Mouse (Mus musculus) CH12.LX (cell line): ENCODE data around the gene Slc15a1. TPM values are rescaled to one million over a fixed set of nuclear protein-coding genes. Genes with fewer than 3 reads are reported as not detected.

Source experiments
- DNase-seq: peaks from one replicate; pipeline ENCODE4 v3.0.0-alpha.2; 2013; ENCODE audit errors: extremely low read depth
- H3K27ac ChIP-seq: 2 replicates; pipeline ENCODE4 v1.5.1; 2012; ENCODE audit warnings: low read depth, mild to moderate bottlenecking, control low read depth, moderate library complexity; ENCODE audit not compliant: insufficient read depth
- H3K27me3 ChIP-seq: replicated peaks from 2 replicates; pipeline ENCODE3; 2012; ENCODE audit warnings: inconsistent platforms
- H3K36me3 ChIP-seq, 2 experiments: replicated peaks in 1 of 2; 2 replicates each; pipeline versions ENCODE3 to v1.6.1; 2012; ENCODE audit warnings: inconsistent platforms in 1 of 2, low read length in 1 of 2, mild to moderate bottlenecking in 1 of 2, mixed read lengths in 1 of 2, moderate library complexity in 1 of 2; ENCODE audit not compliant: control insufficient read depth in 1 of 2, insufficient read depth in 1 of 2
- H3K4me1 ChIP-seq, 2 experiments: 2 replicates each; pipeline ENCODE4 v1.6.1; 2012; ENCODE audit warnings: inconsistent platforms in 1 of 2, moderate library complexity in 1 of 2; ENCODE audit not compliant: insufficient read depth in 2 of 2, control insufficient read depth in 1 of 2
- H3K4me2 ChIP-seq: 2 replicates; pipeline ENCODE4 v1.6.1; 2012; ENCODE audit warnings: low read depth, mild to moderate bottlenecking, control low read depth; ENCODE audit not compliant: poor library complexity, insufficient read depth, severe bottlenecking
- H3K4me3 ChIP-seq, 3 experiments: fragments of 150-350 bp in 1 of 3; sonication (generic) in 1 of 3; replicated peaks in 1 of 3; 2 replicates each; pipeline versions ENCODE3 to v1.5.1; 2011 to 2012; ENCODE audit warnings: low read depth in 2 of 3, low read length in 2 of 3, mild to moderate bottlenecking in 2 of 3, moderate library complexity in 2 of 3, control low read depth in 1 of 3, improper control_type of control experiment in 1 of 3, inconsistent platforms in 1 of 3, mixed read lengths in 1 of 3; ENCODE audit not compliant: poor library complexity in 1 of 3
- H3K79me2 ChIP-seq: replicated peaks from 2 replicates; pipeline ENCODE4 v1.6.1; 2012; ENCODE audit warnings: mild to moderate bottlenecking, moderate library complexity; ENCODE audit not compliant: control insufficient read depth, poor library complexity, insufficient read depth, severe bottlenecking; ENCODE audit errors: extremely low read depth
- H3K9ac ChIP-seq: 2 replicates; pipeline ENCODE4 v1.6.1; 2012; ENCODE audit warnings: low read depth, mild to moderate bottlenecking, control low read depth, moderate library complexity; ENCODE audit not compliant: insufficient read depth
- H3K9me3 ChIP-seq: replicated peaks from 2 replicates; pipeline ENCODE3; 2012; ENCODE audit warnings: low read length, inconsistent platforms, mixed read lengths
- BHLHE40 ChIP-seq: IDR thresholded peaks from 2 replicates; pipeline ENCODE4 v1.6.1; 2011; ENCODE audit warnings: mild to moderate bottlenecking, low read depth, low read length, improper control_type of control experiment
- CTCF ChIP-seq, 2 experiments: IDR thresholded peaks in 1 of 2; conservative IDR thresholded peaks in 1 of 2; 2 replicates each; pipeline ENCODE4 v1.5.1; 2011 to 2012; ENCODE audit warnings: low read depth in 2 of 2, low read length in 2 of 2, improper control_type of control experiment in 1 of 2, inconsistent platforms in 1 of 2, mild to moderate bottlenecking in 1 of 2, moderate library complexity in 1 of 2
- E2F4 ChIP-seq: IDR thresholded peaks from 2 replicates; pipeline ENCODE4 v1.6.1; 2011; ENCODE audit warnings: low read depth, low read length, improper control_type of control experiment; ENCODE audit not compliant: insufficient replicate concordance
- ETS1 ChIP-seq: conservative IDR thresholded peaks from 2 replicates; pipeline ENCODE4 v1.6.1; 2012; ENCODE audit warnings: low read depth, mild to moderate bottlenecking, inconsistent platforms, low read length, improper control_type of control experiment, moderate library complexity
- GABPA ChIP-seq: IDR thresholded peaks from 2 replicates; pipeline ENCODE4 v1.6.1; 2012; ENCODE audit warnings: low read depth, low read length, improper control_type of control experiment, inconsistent platforms; ENCODE audit not compliant: insufficient replicate concordance
- IRF4 ChIP-seq: IDR thresholded peaks from 2 replicates; pipeline ENCODE4 v1.6.1; 2014; ENCODE audit warnings: low read depth, mild to moderate bottlenecking, inconsistent platforms, low read length, improper control_type of control experiment
- JUN ChIP-seq: IDR thresholded peaks from 2 replicates; pipeline ENCODE4 v1.6.1; 2011; ENCODE audit warnings: low read depth, mild to moderate bottlenecking, low read length, improper control_type of control experiment, moderate library complexity; ENCODE audit not compliant: insufficient read depth
- JUND ChIP-seq: conservative IDR thresholded peaks from 2 replicates; pipeline ENCODE4 v1.6.1; 2011; ENCODE audit warnings: low read depth, low read length, improper control_type of control experiment
- MAX ChIP-seq: IDR thresholded peaks from 2 replicates; pipeline ENCODE4 v1.6.1; 2011; ENCODE audit warnings: low read length, improper control_type of control experiment
- MXI1 ChIP-seq: IDR thresholded peaks from 2 replicates; pipeline ENCODE4 v1.6.1; 2011; ENCODE audit warnings: mild to moderate bottlenecking, low read depth, low read length, improper control_type of control experiment
- POLR2A ChIP-seq: IDR thresholded peaks from 2 replicates; pipeline ENCODE4 v1.6.1; 2011; ENCODE audit warnings: low read depth, mild to moderate bottlenecking, improper control_type of control experiment, low read length
- POLR2AphosphoS2 ChIP-seq: IDR thresholded peaks from 2 replicates; pipeline ENCODE4 v1.6.1; 2011; ENCODE audit warnings: low read depth, low read length, improper control_type of control experiment
- RAD21 ChIP-seq: IDR thresholded peaks from 2 replicates; pipeline ENCODE4 v1.6.1; 2011; ENCODE audit warnings: low read depth, mild to moderate bottlenecking, low read length, improper control_type of control experiment, moderate library complexity
- RCOR1 ChIP-seq: conservative IDR thresholded peaks from 2 replicates; pipeline ENCODE4 v1.6.1; 2012; ENCODE audit warnings: low read depth, mild to moderate bottlenecking, inconsistent platforms, low read length, improper control_type of control experiment
- SIN3A ChIP-seq: IDR thresholded peaks from 2 replicates; pipeline ENCODE4 v1.6.1; 2012; ENCODE audit warnings: low read length, improper control_type of control experiment, inconsistent platforms
- dilution Hi-C: fragments of 300-500 bp; cut with MboI; formaldehyde crosslinking; loops from 2 replicates; pipeline ENCODE4 v1.14.3; 2020; ENCODE audit warnings: low sequenced_read_pairs; ENCODE audit not compliant: extremely low pct_unique_long_range_greater_than_20kb, extremely low pct_ligation_motif_present
- in situ Hi-C: fragments of 300-500 bp; cut with MboI; formaldehyde crosslinking; loops from 3 replicates; pipeline ENCODE4 v1.14.3; 2019; ENCODE audit warnings: low sequenced_read_pairs, low pct_ligation_motif_present, low pct_unique_long_range_greater_than_20kb, mixed read lengths
- polyA plus RNA-seq: library from polyadenylated mRNA; unstranded; fragments of >175 nt; gene quantifications from 2 replicates; pipeline ENCODE4 v1.2.1, GENCODE M21; 2012; ENCODE audit warnings: low read depth; ENCODE audit not compliant: insufficient read length
- total RNA-seq, 2 experiments: library from RNA; depleted of rRNA; stranded (reverse); fragments of 300-350 nt in 1 of 2; fragments of >200 nt in 1 of 2; gene quantifications; 2 replicates each; pipeline ENCODE4 v1.2.3; 2012 to 2014

Gene Slc15a1
- total and polyA plus RNA-seq, 3 experiments: 0.04 to 0.19 TPM; not detected in 1

GRCm38 (mm10) chr14:121506336-121506735 is 1.3 kb upstream of the Slc15a1 start:
- TF ChIP-seq POLR2A: no peak
- TF ChIP-seq CTCF (conservative IDR thresholded peaks at IDR 0.05 in 1 of 2, IDR thresholded peaks at IDR 0.05 in 1 of 2; ENCODE audit: low read depth in 2 of 2, low read length in 2 of 2): peak in 1 of 2 experiments; percentile 13; a peak in 1 of 4 replicates
- no peak for TF ChIP-seq RCOR1
- no peak for TF ChIP-seq ETS1
- peaks cover 0 to 3% of the 10 kb centered on the region in 2 experiments; a peak in 1 of 4 replicates for H3K4me1 ChIP-seq
- no peak overlapping the region for H3K9ac ChIP-seq
- H3K4me2 ChIP-seq: no peak overlapping the region
- H3K27ac ChIP-seq: no peak overlapping the region
- dilution Hi-C loops (no loop called here), in situ Hi-C loops (no loop called here)
- no peak overlapping the region for H3K4me3 ChIP-seq
- no peak for DNase-seq
- H3K36me3 ChIP-seq: no peaks in the 10 kb centered on the region
- no peaks in the 10 kb centered on the region for H3K27me3 ChIP-seq
- peaks cover 12% of the 10 kb centered on the region for H3K9me3 ChIP-seq
- H3K79me2 ChIP-seq: no peaks in the 10 kb centered on the region

DNA sequence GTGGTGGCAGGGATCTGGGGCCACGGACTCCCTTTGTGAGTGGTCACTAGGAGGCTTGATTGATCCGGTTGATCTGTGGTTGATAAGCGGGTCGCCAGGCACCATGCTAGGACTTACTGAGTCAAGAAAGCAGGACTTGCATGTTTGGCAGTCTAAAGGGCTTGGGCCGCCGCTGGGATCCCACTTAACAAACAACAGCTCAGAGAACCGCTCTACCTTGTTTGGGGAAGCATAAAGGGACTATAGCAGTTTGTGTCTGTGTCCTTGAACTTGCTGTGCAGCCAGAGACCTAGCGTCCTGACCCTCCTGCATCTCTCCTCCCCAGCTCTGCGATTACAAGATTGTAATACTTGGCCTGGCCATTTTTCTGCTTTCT is 421 bp upstream of the Slc15a1 start:
- in situ Hi-C loops (no loop called here), dilution Hi-C loops (no loop called here)
- Histone ChIP-seq H3K36me3 (no peaks in the 10 kb centered on the region), H3K9me3 (peaks cover 4% of the 10 kb centered on the region), H3K79me2 (no peaks in the 10 kb centered on the region), H3K27ac (no peak overlapping the region), H3K4me3 (no peak overlapping the region), H3K9ac (no peak overlapping the region), H3K4me1 (peaks cover 0 to 3% of the 10 kb centered on the region in 2 experiments; a peak in 1 of 4 replicates), H3K27me3 (no peaks in the 10 kb centered on the region), H3K4me2 (no peak overlapping the region)
- no peak for DNase-seq
- no peak for TF ChIP-seq MAX
- no peak for TF ChIP-seq IRF4
- TF ChIP-seq POLR2AphosphoS2: no peak
- no peak for TF ChIP-seq BHLHE40
- TF ChIP-seq JUND: no peak
- no peak for TF ChIP-seq SIN3A
- TF ChIP-seq GABPA: no peak
- no peak for TF ChIP-seq MXI1

DNA sequence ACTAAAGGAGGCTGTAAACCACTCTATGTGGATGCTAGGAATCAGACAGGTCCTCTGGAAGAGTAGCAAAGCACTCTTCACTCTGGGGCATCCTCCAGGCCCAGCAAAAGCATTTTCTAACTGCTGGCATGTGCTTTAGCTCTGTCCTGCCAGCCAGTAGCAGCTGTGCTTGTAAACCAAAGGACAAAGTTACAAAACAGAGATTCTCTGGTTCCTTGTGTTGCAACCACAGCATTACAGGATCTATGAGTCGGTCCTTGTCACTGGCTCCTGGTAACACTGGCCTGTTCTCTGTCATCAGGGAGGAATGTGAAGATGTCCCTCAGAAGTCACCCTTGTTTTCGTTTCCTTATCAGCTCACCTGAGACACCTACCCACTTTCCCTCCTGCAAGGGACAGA is 4.5 kb downstream of the Slc15a1 start:
- DNase-seq: no peak
- H3K9me3 ChIP-seq: no peaks in the 10 kb centered on the region
- H3K27me3 ChIP-seq: no peaks in the 10 kb centered on the region
- H3K4me1 ChIP-seq: no peaks in the 10 kb centered on the region
- dilution Hi-C loops (no loop called here), in situ Hi-C loops (no loop called here)
- no peak overlapping the region for H3K4me2 ChIP-seq
- TF ChIP-seq RAD21: no peak
- TF ChIP-seq E2F4: no peak
- TF ChIP-seq RCOR1: no peak
- no peak for TF ChIP-seq JUN
- H3K36me3 ChIP-seq: no peaks in the 10 kb centered on the region
- H3K79me2 ChIP-seq: no peaks in the 10 kb centered on the region
- H3K27ac ChIP-seq: no peak overlapping the region
- no peak overlapping the region for H3K9ac ChIP-seq
- no peak overlapping the region for H3K4me3 ChIP-seq
